Mouse (Mus musculus) urinary bladder, postnatal 14 days (tissue): Measurements from ENCODE around the gene Sash1.
"Not testable (repeated sequence)": the region's sequence is repeated elsewhere in the genome, so short reads cannot be mapped to it uniquely, and the experiment has no call there.

ENCODE experiments used
- DNase-seq: peaks from one replicate; pipeline ENCODE4 v3.0.0; 2021; ENCODE audit warnings: low spot score

The Sash1 gene

DNA sequence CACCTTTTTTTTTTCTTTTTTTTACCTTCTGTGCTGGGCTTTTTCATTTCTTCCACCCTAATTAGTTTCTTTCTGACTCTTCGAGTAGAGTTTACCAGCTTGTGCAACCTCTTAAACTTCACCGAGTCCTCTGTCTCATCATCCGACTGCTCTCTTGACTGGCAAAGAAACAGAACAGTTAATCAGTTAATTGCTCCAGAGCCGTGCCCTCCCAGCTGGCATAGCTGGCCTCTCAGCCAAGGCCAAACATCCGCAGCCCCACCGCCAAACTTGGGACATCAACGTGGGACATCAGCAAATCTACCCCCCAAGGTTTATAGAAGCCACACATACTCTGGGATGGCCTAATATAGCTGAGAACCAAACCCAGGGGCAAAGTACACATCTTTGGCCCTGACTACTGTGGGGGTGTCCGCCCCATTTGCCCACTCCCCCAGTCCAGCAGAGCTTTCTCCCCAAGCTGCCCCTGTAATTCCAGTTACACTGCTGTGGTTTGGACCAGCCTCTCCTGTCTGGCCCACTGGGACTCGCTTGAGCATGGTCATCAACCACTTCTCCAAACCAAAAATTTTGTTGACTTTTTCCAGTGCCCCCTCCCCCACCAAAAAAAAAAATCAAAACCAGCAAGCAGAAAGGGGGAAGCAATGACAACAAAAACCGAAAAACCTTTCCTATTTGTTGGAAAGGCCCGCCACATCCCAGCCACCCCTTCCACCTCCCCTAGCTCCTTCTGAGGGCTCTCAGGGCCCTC is 129.1 kb downstream of the Sash1 start:
- no peak for DNase-seq

DNA sequence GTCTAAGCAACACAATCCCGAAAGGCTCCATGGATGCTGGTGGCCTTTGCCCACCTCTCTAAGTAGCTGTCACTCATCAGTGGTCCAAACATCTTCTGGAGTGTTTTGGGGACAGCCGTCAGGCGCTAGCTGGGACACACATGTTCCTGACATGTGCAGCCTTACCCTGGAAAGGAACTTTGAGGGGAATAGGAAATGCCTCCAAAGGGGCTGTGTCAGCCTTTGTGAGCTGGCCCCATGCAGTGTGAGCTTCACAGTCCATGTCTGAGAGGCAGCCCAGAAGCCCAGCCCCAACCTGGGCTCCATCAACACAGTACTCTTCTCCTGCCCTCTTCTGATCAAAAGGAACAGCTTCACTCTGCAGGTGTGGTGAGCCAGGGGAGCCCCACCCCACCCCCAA is 132.5 kb downstream of the Sash1 start:
- DNase-seq = no peak

DNA sequence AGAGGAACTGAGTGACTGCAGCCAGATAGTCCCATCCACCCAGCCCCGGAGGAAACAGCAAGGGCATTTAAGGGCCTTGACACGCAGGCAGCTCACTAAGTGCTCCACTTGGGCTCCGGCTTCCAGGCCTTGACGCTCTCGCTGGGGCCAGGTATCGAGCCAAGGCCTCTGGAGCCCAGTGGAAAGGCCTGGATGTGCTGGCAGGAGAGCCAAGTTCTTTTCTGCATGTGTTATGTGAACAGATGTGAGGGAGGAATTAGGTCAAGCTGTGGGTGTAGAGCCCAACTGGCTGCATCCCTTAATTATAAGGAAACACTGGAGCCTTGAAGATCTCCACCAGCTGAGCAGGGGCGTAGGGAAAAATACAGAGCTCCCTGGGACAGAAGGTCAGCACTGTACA is 133.4 kb downstream of the Sash1 start:
- peak; percentile 64 for DNase-seq

DNA sequence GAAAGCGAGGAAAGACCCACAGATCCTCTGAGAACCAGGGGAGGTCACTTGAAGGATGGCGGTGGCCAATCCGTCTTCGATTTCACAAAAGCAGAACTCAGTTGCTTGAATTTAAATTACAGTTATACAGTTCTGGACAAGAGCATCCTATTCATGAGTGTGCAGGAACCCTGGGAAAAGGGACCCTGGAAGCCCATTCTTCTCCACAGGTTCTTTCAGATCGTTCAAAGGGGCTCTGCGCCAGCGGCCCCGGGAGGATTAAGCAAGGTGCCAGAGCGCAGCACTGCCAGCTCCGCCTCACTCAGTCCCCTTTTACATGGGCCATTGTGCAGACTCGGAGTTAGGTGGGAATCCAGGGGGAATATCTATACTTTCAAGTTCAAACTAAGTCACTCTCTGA is 136.3 kb downstream of the Sash1 start:
- DNase-seq = no peak

DNA sequence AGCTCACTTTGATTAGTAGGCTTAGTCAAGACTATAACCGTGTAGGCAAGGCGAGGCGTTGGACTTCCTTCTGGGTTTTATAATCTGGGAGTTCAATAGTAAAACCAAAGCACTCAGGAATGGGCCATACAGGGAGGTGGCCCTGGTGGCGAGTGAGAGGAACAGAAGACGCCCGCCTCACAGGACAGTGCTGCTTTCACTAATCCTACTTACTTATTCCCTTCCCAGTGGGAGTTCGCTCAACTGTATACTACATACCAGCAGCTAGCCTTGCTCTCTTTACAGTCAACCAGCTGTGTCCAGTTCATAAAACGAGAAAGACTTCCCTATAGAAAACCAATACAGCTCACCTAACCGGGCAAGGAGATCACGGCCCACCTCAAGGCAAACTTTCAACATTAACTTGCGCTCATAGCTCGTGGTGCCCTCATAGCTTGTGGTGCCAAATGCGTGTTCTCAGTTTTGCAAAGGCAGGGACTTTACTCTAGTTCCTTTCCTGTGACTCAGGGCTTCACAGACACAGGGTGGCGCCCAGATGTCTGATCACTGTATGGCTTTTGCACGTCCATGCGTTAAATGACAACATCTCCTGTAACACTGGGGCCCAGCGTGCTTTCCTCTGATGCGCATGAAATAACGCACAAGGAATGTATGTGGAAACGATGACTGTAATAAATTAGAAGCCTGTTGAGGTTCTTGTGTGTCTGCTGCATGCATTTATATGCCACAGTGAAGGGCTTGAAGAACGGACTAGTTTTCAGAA is 138.2 kb downstream of the Sash1 start:
- DNase-seq = peak; percentile 36

DNA sequence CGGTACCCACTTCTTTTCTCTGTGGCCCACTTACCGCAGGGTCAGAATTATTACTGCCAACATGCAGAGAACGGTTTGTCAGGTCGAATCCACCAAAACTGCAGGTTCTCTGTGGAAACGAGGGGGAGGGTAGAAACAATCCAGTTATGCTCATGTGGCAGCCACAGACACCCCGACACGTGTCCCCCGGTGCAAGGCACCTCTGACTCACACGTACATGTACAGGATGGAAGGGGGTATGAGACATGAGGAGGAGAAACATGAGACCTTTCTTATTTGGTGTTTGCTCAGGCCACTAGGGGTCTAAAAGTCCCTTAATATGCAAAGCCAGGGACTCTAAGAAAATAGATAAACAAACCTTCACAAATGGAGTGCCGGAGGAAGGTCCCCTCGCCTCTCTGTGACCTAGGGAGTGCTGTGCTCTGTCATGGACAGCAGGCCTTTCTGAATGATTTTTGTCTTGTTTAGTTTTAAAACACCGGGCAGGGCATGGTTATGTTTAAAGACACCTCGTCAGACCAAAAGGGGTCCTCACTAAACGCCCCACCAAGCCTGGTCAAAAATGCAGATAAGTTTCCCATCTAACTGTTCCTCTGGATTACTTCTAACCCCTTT is 139.7 kb downstream of the Sash1 start:
- no peak for DNase-seq

DNA sequence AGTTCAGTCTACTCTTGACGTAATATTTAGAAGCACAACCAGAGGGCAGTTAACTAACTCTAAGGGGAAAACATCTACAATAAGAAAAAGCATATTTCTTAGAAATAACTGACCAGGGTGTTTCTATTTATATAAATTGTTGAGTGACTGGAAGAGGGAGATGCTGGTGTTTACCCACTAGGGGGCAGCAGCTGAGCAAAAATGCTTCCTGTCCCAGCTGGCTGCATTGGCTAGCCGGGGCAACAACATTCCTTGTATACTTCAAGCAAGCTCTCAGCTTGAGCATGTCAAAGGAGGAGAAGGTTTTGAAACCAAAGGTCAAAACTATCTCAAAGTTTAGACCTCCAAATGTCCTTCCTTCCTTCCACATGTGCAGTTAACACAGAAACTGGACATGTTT is 143.0 kb downstream of the Sash1 start:
- DNase-seq = peak; percentile 79

DNA sequence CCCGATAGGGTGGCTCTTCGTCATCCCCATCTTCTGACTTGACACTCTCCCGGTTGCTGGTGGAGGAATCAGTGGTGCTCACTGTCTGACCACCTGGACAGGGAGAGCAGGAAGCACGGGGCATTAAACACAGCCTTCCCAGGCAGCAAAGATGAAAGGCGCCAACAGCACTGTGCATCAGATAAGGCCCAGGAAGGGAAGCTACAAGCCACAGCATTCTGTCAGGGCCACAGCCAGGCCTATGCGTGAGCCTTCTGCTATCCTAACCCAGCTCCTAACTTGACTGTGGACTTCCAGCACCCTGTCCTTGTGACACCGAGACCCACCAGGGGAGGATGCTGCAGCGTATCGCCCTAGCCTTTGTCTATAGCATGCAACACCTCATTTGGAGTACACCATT is 144.4 kb downstream of the Sash1 start:
- DNase-seq = no peak

DNA sequence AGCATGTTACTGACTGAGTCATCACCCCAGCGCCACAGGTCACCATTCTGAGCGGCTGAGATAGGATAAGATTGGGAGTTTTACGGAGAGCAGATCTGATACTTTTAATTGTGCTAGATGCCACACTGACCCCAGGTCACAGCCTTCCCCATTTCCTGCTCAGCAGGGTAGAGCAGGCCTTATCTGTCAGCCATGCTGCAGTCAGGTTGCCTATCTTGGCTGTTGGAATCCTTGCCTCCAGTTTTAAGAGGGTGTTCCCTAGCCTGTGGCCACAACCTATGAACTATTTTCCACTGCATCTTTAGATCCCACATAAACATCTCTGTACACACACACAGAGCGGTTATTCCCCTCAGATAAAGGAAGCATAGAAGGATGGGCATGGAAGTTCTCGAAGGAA is 145.1 kb downstream of the Sash1 start:
- no peak for DNase-seq

DNA sequence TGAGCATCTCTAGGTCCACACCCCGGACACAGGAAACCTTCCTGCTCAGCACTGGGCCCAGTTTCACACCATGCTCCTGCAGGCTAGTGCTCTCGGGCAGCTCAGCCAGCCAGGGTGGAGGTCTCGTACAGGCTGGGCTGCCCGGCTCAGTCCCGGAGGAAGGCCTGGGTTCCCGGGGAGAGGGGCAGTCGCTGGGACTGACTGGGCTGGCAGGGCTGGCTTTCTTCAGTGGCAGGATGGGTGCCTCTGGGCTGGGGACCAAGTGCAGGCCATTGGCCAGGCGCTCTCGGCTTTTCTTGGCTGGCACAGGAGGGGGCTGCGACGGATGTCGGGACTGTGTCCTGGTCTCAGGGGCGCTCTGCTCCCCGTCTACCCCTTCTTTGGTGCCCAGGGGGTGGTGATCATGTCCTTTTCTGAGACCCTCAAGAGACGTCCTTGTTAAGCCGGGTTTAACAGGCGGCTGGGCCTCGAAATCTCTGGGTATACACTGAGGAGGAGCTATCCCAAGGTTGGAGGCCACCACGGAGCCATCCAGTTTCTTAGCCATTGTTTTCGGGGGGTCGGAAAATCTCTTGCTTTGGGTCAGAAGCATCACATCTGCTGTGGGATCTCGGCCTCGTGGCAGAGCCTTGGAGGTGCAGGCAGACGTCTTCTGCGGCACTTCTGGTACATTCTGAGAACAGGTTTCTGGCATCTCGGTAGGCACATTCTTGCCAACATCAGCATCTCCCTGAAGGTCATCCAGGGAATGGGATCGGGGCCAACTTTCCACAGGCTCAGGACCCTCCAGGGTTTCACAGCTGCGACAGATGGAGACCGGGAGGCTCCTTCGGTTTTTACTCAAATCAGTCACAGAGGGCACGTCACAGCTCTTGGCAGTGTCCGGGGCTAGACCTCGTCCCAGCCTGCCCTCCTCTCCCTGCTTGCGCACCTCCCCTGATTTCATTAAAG is 156.2 kb downstream of the Sash1 start:
- DNase-seq = no peak

DNA sequence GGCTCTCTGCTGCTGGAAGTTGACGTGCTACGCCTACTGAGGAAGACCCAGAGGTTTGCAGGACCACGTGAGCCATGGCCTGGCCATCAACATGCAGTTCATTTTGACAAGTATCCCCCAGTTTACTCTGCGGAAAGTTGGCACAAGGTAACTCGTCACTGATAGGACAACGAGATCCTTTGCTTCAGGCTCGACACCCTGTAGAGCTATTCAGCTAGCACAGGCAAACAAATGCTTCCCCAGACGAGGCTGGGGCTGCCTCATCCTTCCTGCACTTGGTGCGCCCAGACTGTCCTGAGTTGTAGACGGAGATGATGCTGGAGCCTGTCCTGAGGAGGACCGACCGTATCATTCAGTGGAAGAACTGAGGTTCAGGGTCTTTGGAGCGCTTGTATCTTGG is 166.5 kb downstream of the Sash1 start:
- no peak for DNase-seq

DNA sequence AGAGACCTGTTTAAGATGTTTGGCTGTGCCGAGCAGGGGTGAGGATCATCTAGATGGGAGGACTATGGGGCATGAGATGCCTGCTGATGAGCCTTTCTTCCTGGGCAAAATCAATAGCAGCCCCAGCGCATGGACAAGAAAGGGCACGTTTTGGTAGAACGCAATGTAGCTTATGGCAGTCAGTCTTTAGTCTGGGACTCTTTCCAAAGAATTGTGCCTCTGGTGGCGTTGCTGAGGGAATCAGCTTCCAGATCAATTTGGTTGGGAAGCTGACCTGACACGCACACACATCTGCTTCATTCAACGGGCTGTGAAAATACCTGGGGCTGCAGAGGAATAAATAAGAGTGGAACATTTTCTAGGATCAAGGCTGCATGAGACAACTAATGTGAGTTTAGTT is 167.0 kb downstream of the Sash1 start:
- no peak for DNase-seq

DNA sequence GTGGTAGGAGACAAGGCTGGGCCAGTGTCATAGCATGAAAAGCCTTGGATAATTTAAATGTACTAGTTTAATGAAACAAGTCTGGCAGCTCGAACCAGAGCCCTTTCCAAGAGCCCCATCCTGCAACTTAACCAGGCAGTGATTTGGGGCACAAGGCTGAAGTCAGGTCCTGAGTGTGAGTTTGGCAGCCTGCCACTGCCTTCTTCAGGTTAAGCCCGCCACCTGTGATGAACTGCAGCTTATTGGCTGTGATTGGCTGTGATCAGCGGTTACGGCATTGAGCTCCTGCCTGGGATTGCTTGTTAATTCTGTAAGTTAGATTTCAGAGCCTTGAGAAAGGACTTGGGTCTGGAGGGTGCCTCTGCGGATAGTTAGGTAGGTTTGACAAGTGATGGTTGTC is 168.7 kb downstream of the Sash1 start:
- no peak for DNase-seq

DNA sequence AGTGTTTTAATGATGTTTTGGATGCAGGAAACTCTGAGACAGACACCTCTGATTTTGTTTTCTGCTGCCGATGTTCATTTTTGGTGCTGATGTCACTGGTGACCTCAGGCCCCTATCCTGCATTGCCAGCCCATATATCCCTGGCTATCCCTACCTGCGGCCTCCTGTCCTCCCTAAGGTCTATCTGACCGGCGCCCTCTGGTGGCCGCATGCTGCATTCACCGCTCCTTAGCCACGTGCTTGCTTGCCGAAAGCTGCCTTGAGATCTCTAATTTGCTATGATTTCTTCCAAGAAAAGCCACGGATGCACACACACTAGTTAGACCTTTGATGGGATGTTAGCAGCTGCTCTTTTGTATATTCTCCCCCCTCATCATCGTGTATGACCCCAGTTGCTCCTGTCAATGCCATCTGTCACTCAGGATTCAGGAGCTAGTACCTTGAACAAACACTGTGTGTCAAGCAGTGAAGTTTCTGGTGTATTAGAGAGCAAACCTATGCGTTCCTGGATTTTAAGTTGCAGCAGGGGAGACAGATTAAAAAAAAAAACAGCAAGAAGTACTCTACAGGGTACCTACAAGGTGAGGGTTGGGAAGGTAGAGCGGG is 170.1 kb downstream of the Sash1 start:
- DNase-seq = peak; percentile 85

DNA sequence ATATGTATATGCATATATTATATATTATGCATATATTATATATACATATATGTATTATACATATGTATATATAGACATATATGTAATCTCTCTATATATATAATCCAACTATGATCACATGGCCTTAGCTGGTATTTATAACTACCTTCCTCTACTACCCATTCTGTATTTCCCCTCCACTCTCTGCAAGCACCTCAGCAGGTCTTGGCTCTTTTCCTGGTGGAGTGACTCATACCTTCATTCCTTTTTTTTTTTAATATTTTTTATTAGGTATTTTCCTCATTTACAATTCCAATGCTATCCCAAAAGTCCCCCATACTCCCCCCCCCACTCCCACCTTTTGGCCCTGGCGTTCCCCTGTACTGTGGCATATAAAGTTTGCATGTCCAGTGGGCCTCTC is 189.2 kb downstream of the Sash1 start:
- DNase-seq = not testable (repeated sequence)

DNA sequence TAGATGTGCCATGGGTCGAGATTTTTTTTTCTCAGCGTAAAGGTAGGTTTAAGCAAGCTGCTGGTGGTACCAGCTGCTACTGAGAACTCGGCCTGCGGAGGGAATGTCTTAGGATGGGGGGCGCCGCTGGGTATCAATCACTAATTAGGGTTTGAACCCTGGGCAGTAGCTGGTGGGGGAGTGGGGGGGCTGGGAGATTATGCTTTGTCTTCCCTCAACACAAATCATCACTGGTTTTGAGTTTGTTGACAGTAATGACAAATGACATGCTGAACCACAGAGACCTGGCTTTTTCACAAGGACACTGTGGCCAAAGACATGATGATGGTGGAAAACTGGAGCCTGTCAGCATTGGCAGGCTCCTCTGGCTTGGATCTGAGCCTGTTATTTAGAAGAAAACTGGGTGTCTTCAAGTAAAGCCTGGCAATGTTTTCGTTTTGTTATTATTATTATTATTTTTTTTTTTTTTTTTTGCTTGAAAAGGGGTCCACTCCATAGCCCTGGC is 191.8 kb downstream of the Sash1 start:
- DNase-seq = no peak

DNA sequence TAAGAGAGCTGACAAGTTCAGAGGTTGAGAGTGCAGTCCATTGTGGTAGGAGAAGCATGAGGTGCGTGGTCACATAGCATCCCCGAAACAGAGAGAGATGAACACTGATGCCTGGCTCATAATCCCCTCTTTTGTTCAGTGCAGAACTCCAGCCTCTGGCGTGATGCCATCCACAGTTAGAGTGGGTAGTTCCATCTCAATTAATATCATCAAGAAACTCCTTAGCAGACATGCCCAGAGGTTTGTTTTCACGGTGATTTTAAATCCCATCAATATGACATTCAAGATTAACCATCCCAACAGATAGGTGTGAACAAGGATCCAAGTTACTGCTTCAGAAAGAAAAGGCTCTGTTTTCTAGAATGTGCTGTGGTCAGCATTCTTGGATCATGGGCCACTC is 192.3 kb downstream of the Sash1 start:
- DNase-seq = no peak

DNA sequence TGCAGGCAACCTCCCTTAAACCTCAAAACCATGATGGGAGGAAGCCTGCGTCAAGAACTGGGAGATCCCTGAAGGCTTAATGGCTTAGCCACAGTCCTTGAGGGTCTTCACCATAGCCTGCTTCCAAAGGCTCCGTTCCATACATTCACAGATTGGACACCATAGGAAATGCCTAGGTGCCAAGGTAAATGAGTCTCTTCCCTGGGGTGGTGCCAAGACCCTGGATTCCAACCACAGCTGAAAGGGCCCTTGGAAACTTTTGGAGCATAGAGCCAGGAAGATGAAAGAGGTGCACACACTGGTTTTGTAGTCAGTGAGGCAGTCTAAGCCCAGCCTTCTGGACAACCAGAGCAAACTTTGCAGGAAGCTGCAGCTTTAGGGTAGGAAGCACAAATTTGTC is 193.3 kb downstream of the Sash1 start:
- DNase-seq = no peak

DNA sequence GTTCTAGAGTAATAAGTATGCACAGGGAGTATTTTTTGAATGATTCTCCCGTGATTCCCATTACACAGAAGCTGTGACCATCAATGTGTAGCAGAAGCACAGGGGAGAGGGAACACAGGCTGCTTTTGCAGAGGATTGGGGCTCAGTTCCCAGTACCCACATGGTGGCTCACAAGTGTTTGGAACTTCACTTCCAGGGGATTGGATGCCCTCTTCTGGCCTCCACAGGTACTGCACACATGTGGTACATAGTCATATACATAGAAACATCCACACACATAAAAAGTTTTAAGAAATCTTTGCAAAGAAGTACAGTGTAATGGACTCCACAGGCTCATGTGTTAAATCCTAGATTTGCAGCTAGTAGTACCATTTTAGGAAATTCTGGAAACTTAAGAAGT is 199.7 kb downstream of the Sash1 start:
- no peak for DNase-seq

DNA sequence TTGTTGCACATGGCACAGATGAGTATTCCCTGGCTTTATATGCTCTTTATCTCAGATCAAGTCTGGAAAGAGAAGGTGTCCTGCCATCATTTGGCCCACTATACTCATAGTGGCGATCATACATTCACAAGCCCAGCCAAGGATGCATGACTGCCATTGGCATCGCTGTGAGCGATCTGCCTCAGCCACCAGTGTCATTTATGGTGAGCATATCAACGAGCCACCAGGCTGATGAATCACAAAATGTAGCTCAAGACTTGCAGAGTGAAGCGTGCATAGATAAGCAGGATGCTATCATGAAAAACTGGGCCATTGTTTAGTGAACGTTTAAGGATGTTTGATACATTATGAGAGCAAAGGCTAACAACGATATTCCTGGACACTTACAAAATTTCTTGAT is 200.6 kb downstream of the Sash1 start:
- no peak for DNase-seq

DNA sequence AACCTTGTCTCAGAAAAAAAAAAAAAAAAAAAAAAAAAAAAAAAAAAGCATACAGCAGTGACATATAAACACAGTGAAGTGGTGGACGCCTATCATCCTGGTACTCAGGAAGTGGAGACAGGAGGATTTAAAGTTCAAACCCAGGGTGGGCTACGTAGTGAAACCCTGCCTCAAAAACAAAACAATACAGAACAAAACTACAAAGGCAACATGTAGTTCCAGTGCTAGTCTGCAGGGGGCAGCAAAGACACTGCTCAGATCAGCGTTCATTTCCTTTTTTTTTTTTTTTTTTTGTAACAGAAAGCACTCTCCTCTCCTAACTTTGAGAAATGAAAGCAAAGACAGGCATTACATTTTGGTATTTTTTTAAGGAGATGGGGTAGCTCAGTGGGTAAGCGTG is 203.0 kb downstream of the Sash1 start:
- peak; percentile 64 for DNase-seq

DNA sequence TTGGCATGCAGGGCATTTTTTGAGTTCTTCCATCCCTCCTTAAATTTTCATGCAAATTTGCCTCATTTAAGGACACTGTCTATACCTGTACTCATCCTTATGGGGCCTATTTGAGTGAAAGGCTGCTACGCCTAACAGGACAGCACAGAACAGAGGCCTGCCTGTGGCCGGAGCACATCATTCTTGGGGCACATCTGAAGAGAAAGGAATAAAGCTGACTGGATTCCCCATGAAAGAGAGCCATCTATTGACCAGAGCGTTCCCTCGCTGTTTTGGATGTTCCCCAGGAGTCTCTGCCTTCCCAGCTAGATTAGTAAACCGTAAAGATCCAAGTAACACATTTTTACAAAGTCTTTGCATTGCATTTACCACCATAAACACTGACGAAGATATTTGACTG is 203.5 kb downstream of the Sash1 start:
- DNase-seq = no peak
